Mouse (Mus musculus) kidney, postnatal 10 days (tissue): ENCODE data around the gene Reg4.

Source experiments
- DNase-seq: peaks from one replicate; pipeline ENCODE4 v3.0.0; 2021; ENCODE audit warnings: mixed read lengths

Reg4 gene

GRCm38 (mm10) chr3:98283205-98283604 is 61.2 kb downstream of the Reg4 start:
- DNase-seq, result no peak
